Mouse (Mus musculus) embryonic facial prominence, embryonic 14.5 days (tissue): ENCODE data around the gene Ppp1r16b. TPM values are rescaled to one million over a fixed set of nuclear protein-coding genes. Genes with fewer than 3 reads are reported as not detected.

Experiments used
- ATAC-seq: fragments of 200-750 bp; cut with Nextera tagmentation; 2 replicates; pipeline ENCODE4 v1.8.0; 2017; ENCODE audit warnings: low read depth, moderate number of reproducible peaks, moderate TSS enrichment
- DNase-seq: peaks from one replicate; pipeline ENCODE4 v3.0.0-alpha.2; 2015; ENCODE audit warnings: low spot score
- H3K27ac ChIP-seq: fragments of 300-500 bp; sonication (generic); replicated peaks from 2 replicates; pipeline ENCODE4 v1.5.1; 2014; ENCODE audit warnings: low read depth, mild to moderate bottlenecking, low read length, moderate library complexity
- H3K27me3 ChIP-seq: fragments of 300-500 bp; sonication (generic); replicated peaks from 2 replicates; pipeline ENCODE4 v1.6.1; 2014; ENCODE audit warnings: low read length; ENCODE audit not compliant: control insufficient read depth, insufficient read depth
- H3K36me3 ChIP-seq: fragments of 300-500 bp; sonication (generic); 2 replicates; pipeline ENCODE4 v1.6.1; 2014; ENCODE audit warnings: low read length, mixed read lengths; ENCODE audit not compliant: control insufficient read depth, insufficient read depth
- H3K4me1 ChIP-seq: fragments of 300-500 bp; sonication (generic); 2 replicates; pipeline ENCODE4 v1.6.1; 2014; ENCODE audit warnings: antibody characterized with exemption, low read length; ENCODE audit not compliant: control insufficient read depth, insufficient read depth
- H3K4me2 ChIP-seq: fragments of 300-500 bp; sonication (generic); 2 replicates; pipeline ENCODE4 v1.6.1; 2014; ENCODE audit warnings: low read depth, mild to moderate bottlenecking, low read length, moderate library complexity, mixed read lengths
- H3K4me3 ChIP-seq: fragments of 300-500 bp; sonication (generic); 2 replicates; pipeline ENCODE4 v1.5.1; 2014; ENCODE audit warnings: low read depth, mild to moderate bottlenecking, low read length
- H3K9ac ChIP-seq: fragments of 300-500 bp; sonication (generic); 2 replicates; pipeline ENCODE4 v1.6.1; 2014; ENCODE audit warnings: low read depth, mild to moderate bottlenecking, low read length, moderate library complexity, mixed read lengths
- H3K9me3 ChIP-seq: fragments of 300-500 bp; sonication (generic); 2 replicates; pipeline ENCODE4 v1.6.1; 2016; ENCODE audit warnings: low read length; ENCODE audit not compliant: control insufficient read depth
- WGBS: fragments of 180-500 bp; shearing (Covaris S2); extraction: QIAGEN DNeasy Blood & Tissue Kit; methylation state at CpG from one replicate; pipeline ENCODE4 v1.1.7; 2014; 5-methylcytosine and 5-hydroxymethylcytosine counted together
- polyA plus RNA-seq: library from polyadenylated mRNA; unstranded; fragments of >200 nt; fragmentation: Nextera tagmentation; extraction: Ambion mirVana; gene quantifications from 2 replicates; pipeline ENCODE4 v1.2.1, GENCODE M21; 2014

Ppp1r16b gene
- polyA plus RNA-seq, 1 experiment from 2014 or later = 4.3 TPM

GRCm38 (mm10) chr2:158690116-158690515, 24.9 kb downstream of the Ppp1r16b start:
- Histone ChIP-seq H3K9me3 (no peaks in the 10 kb centered on the region), H3K27ac (no peak overlapping the region), H3K4me2 (no peak overlapping the region), H3K4me3 (no peak overlapping the region), H3K4me1 (peaks cover 9% of the 10 kb centered on the region; the same call in 1 of the 2 replicates), H3K36me3 (no peaks in the 10 kb centered on the region), H3K9ac (no peak overlapping the region), H3K27me3 (no peaks in the 10 kb centered on the region)
- 40% methylated on average over 8 of the region's 8 CpGs for WGBS
- DNase-seq (no peak), ATAC-seq (no peak)

GRCm38 (mm10) chr2:158692191-158692590, 27.0 kb downstream of the Ppp1r16b start:
- WGBS = 81% methylated on average over 6 of the region's 6 CpGs
- ATAC-seq = no peak
- Histone ChIP-seq H3K9me3 (no peaks in the 10 kb centered on the region), H3K27me3 (no peaks in the 10 kb centered on the region), H3K4me3 (no peak overlapping the region), H3K9ac (no peak overlapping the region), H3K27ac (no peak overlapping the region), H3K36me3 (no peaks in the 10 kb centered on the region), H3K4me1 (peaks cover 9% of the 10 kb centered on the region; the same call in 1 of the 2 replicates), H3K4me2 (no peak overlapping the region)
- no peak for DNase-seq

- no peak overlapping the region for H3K27ac ChIP-seq
- 82% methylated on average over 27 of the region's 27 CpGs for WGBS
- DNase-seq = no peak
These were observed 30.6 kb downstream of the Ppp1r16b start for GRCm38 (mm10) chr2:158695811-158696210.

GRCm38 (mm10) chr2:158696451-158696850, 31.3 kb downstream of the Ppp1r16b start:
- no peak overlapping the region for H3K4me2 ChIP-seq
- H3K4me1 ChIP-seq = no peaks in the 10 kb centered on the region
- H3K9me3 ChIP-seq = no peaks in the 10 kb centered on the region
- no peaks in the 10 kb centered on the region for H3K36me3 ChIP-seq
- no peak overlapping the region for H3K9ac ChIP-seq
- no peak overlapping the region for H3K4me3 ChIP-seq
- no peak for DNase-seq
- H3K27ac ChIP-seq = no peak overlapping the region
- WGBS = 88% methylated on average over 6 of the region's 6 CpGs
- ATAC-seq = no peak
- no peaks in the 10 kb centered on the region for H3K27me3 ChIP-seq

More at GRCm38 (mm10) chr2:158695811-158696210, 30.6 kb downstream of the Ppp1r16b start:
- no peak overlapping the region for H3K4me3 ChIP-seq
- no peak overlapping the region for H3K9ac ChIP-seq
- H3K4me2 ChIP-seq = no peak overlapping the region
- ATAC-seq = no peak
- H3K9me3 ChIP-seq = no peaks in the 10 kb centered on the region
- no peaks in the 10 kb centered on the region for H3K27me3 ChIP-seq
- H3K36me3 ChIP-seq = no peaks in the 10 kb centered on the region
- H3K4me1 ChIP-seq = no peaks in the 10 kb centered on the region

GRCm38 (mm10) chr2:158699908-158700307, 34.7 kb downstream of the Ppp1r16b start:
- no peaks in the 10 kb centered on the region for H3K4me1 ChIP-seq
- ATAC-seq = no peak
- no peaks in the 10 kb centered on the region for H3K36me3 ChIP-seq
- no peaks in the 10 kb centered on the region for H3K27me3 ChIP-seq
- H3K9ac ChIP-seq = no peak overlapping the region
- H3K4me2 ChIP-seq = no peak overlapping the region
- 74% methylated on average over 6 of the region's 6 CpGs for WGBS
- no peaks in the 10 kb centered on the region for H3K9me3 ChIP-seq
- DNase-seq = no peak
- H3K4me3 ChIP-seq = no peak overlapping the region
- no peak overlapping the region for H3K27ac ChIP-seq

- Histone ChIP-seq H3K4me3 (no peak overlapping the region), H3K4me1 (no peaks in the 10 kb centered on the region), H3K27me3 (no peaks in the 10 kb centered on the region), H3K27ac (no peak overlapping the region), H3K36me3 (no peaks in the 10 kb centered on the region), H3K4me2 (no peak overlapping the region), H3K9ac (no peak overlapping the region), H3K9me3 (no peaks in the 10 kb centered on the region)
- DNase-seq (no peak), ATAC-seq (no peak)
- WGBS = 86% methylated on average over 17 of the region's 17 CpGs
These were observed 35.5 kb downstream of the Ppp1r16b start for GRCm38 (mm10) chr2:158700535-158701256.

- ATAC-seq (no peak), DNase-seq (no peak)
- no peaks in the 10 kb centered on the region for H3K27me3 ChIP-seq
- H3K4me2 ChIP-seq = no peak overlapping the region
- no peaks in the 10 kb centered on the region for H3K36me3 ChIP-seq
- no peak overlapping the region for H3K27ac ChIP-seq
- H3K4me3 ChIP-seq = no peak overlapping the region
- no peak overlapping the region for H3K9ac ChIP-seq
- 84% methylated on average over 8 of the region's 9 CpGs for WGBS
- H3K4me1 ChIP-seq = no peaks in the 10 kb centered on the region
- H3K9me3 ChIP-seq = no peaks in the 10 kb centered on the region
These were observed 36.3 kb downstream of the Ppp1r16b start for GRCm38 (mm10) chr2:158701505-158701904.

GRCm38 (mm10) chr2:158702176-158702575, 37.0 kb downstream of the Ppp1r16b start:
- DNase-seq (no peak), ATAC-seq (no peak)
- Histone ChIP-seq H3K9me3 (no peaks in the 10 kb centered on the region), H3K4me1 (no peaks in the 10 kb centered on the region), H3K27ac (no peak overlapping the region), H3K9ac (no peak overlapping the region), H3K27me3 (no peaks in the 10 kb centered on the region), H3K36me3 (no peaks in the 10 kb centered on the region), H3K4me3 (no peak overlapping the region), H3K4me2 (no peak overlapping the region)
- WGBS = 77% methylated on average over 5 of the region's 5 CpGs

GRCm38 (mm10) chr2:158704720-158705119, 39.5 kb downstream of the Ppp1r16b start:
- WGBS = 73% methylated on average over 3 of the region's 3 CpGs
- Histone ChIP-seq H3K4me3 (no peak overlapping the region), H3K27me3 (no peaks in the 10 kb centered on the region), H3K9me3 (no peaks in the 10 kb centered on the region), H3K9ac (no peak overlapping the region), H3K36me3 (no peaks in the 10 kb centered on the region), H3K27ac (no peak overlapping the region), H3K4me1 (no peaks in the 10 kb centered on the region), H3K4me2 (no peak overlapping the region)
- DNase-seq (no peak), ATAC-seq (no peak)
